ENCODE assay signal across 9 mouse cellular contexts in the genomic region with DNA sequence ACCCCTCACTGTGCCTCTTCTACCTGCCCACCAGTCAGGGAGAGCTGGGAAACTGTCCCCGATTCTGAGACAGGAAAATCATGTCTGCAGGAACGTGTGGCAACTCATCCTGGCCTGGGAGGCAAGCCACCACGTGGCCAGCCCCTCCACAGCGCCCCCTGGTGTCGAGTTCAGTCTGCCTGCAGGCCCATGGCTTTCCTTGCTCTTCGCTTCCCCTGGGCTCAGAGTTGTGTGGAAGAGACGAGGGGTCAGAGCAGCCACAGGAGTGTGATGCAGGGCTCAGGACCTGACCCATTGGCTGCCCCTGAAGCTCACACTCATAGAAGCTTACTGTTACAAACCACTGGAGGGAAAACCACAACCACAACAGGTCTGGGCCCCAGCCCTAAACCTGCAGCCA. TPM values are rescaled to one million over a fixed set of nuclear protein-coding genes. Genes with fewer than 3 reads are reported as not detected.
DNase-seq lines count a peak whose midpoint lies in the region; ATAC-seq and TF ChIP-seq lines count a peak whose summit lies in the region.
"Had no signal": no experiment of that assay in that cellular context is flagged by ENCODE, and none has a peak within 500 bp of the region (broad histone marks: within the 10 kb centered on the region; RNA-seq: fewer than 3 reads in every experiment).

No protein-coding gene starts in this region.

- H3K36me3 ChIP-seq in kidney, postnatal 0 days (ENCODE audit: insufficient read depth, low read length) = 0 out of 2 replicates have a peak, but pooled peaks cover 4% of the 10 kb centered on the region
- peaks cover under 1% of the 10 kb centered on the region; the same call in 1 of the 2 replicates for H3K36me3 ChIP-seq in kidney, embryonic 16.5 days (ENCODE audit: insufficient read depth, low read length)
- no peaks in the 10 kb centered on the region for H3K36me3 ChIP-seq in midbrain, embryonic 14.5 days (ENCODE audit: control insufficient read depth, insufficient read depth, low read length)
- peaks cover 9% of the 10 kb centered on the region; the same call in 1 of the 2 replicates for H3K36me3 ChIP-seq in stomach, postnatal 0 days (ENCODE audit: control insufficient read depth, insufficient read depth, low read length)

- H3K4me1 ChIP-seq in kidney, postnatal 0 days (replicated peaks; ENCODE audit: insufficient read depth, low read length) = no peaks in the 10 kb centered on the region
- H3K4me1 ChIP-seq in kidney, embryonic 16.5 days (ENCODE audit: insufficient read depth, low read length) = peaks cover 5% of the 10 kb centered on the region; the same call in 1 of the 2 replicates
- peaks cover 2% of the 10 kb centered on the region; the same call in 1 of the 2 replicates for H3K4me1 ChIP-seq in midbrain, embryonic 14.5 days (ENCODE audit: control insufficient read depth, insufficient read depth, low read length)
- 0 out of 2 replicates have a peak, but pooled peaks cover 2% of the 10 kb centered on the region for H3K4me1 ChIP-seq in stomach, postnatal 0 days (replicated peaks; ENCODE audit: control insufficient read depth, insufficient read depth)

- WGBS in kidney, postnatal 0 days = 21% methylated on average over 7 of the region's 7 CpGs
- WGBS in kidney, embryonic 16.5 days = 21% methylated on average over 7 of the region's 7 CpGs
- WGBS in midbrain, embryonic 14.5 days = 15% methylated on average over 7 of the region's 7 CpGs
- WGBS in stomach, postnatal 0 days = 22% methylated on average over 7 of the region's 7 CpGs

- TF ChIP-seq EP300 in stomach, postnatal 0 days (optimal IDR thresholded peaks at IDR 0.05) = no peak

- H3K27ac ChIP-seq in kidney, postnatal 0 days = no peak overlapping the region
- no peak overlapping the region for H3K27ac ChIP-seq in kidney, embryonic 16.5 days (ENCODE audit: low read length)
- no peak overlapping the region for H3K27ac ChIP-seq in midbrain, embryonic 14.5 days (replicated peaks; ENCODE audit: low read depth, low read length)
- H3K27ac ChIP-seq in stomach, postnatal 0 days (replicated peaks) = no peak overlapping the region
- H3K27ac ChIP-seq: embryonic facial prominence, embryonic 15.5 days had no signal

- no peaks in the 10 kb centered on the region for H3K9me3 ChIP-seq in kidney, postnatal 0 days (replicated peaks; ENCODE audit: low read length)
- no peaks in the 10 kb centered on the region for H3K9me3 ChIP-seq in kidney, embryonic 16.5 days (ENCODE audit: low read length)
- H3K9me3 ChIP-seq in midbrain, embryonic 14.5 days (ENCODE audit: control insufficient read depth, low read length) = no peaks in the 10 kb centered on the region
- H3K9me3 ChIP-seq in stomach, postnatal 0 days (ENCODE audit: control insufficient read depth, low read length) = no peaks in the 10 kb centered on the region
- H3K9me3 ChIP-seq: embryonic facial prominence, embryonic 15.5 days had no signal

- DNase-seq in kidney, postnatal 0 days (ENCODE audit: low spot score) = peak; percentile 68
- DNase-seq in adrenal gland, adult 18-20 months (ENCODE audit: low spot score in 2 of 2) = peak; percentile 87 to 90
- peak; percentile 78 for DNase-seq in embryo, embryonic 10.5 days (ENCODE audit: low spot score)
- peak; percentile 50 to 69 for DNase-seq in heart, adult 9 months (ENCODE audit: low spot score in 2 of 2)
- DNase-seq in layer of hippocampus, postnatal 36 days = peak; percentile 59 to 71
- DNase-seq in midbrain, embryonic 14.5 days = peak; percentile 73
- peak; percentile 86 for DNase-seq in stomach, postnatal 0 days (ENCODE audit: low spot score)

- ATAC-seq in kidney, postnatal 0 days (replicated peaks; ENCODE audit: low FRiP score, low read depth) = no peak; the same call in 1 of the 2 replicates
- ATAC-seq in kidney, embryonic 16.5 days (ENCODE audit: low FRiP score, low TSS enrichment) = no peak
- ATAC-seq in midbrain, embryonic 14.5 days (ENCODE audit: low FRiP score, low TSS enrichment) = no peak
- peak; percentile 60 for ATAC-seq in stomach, postnatal 0 days (ENCODE audit: low FRiP score, low TSS enrichment)

- H3K27me3 ChIP-seq in kidney, postnatal 0 days (ENCODE audit: insufficient read depth, low read length) = no peaks in the 10 kb centered on the region
- H3K27me3 ChIP-seq in kidney, embryonic 16.5 days (ENCODE audit: insufficient read depth, low read length) = no peaks in the 10 kb centered on the region
- no peaks in the 10 kb centered on the region for H3K27me3 ChIP-seq in midbrain, embryonic 14.5 days (ENCODE audit: control insufficient read depth, insufficient read depth, low read length)
- no peaks in the 10 kb centered on the region for H3K27me3 ChIP-seq in stomach, postnatal 0 days (ENCODE audit: control insufficient read depth, insufficient read depth, low read length)
- H3K27me3 ChIP-seq: embryonic facial prominence, embryonic 15.5 days had no signal

- no peak overlapping the region for H3K4me3 ChIP-seq in kidney, postnatal 0 days (replicated peaks; ENCODE audit: low read depth, low read length)
- H3K4me3 ChIP-seq in kidney, embryonic 16.5 days (ENCODE audit: low read length) = no peak overlapping the region
- no peak overlapping the region for H3K4me3 ChIP-seq in midbrain, embryonic 14.5 days (replicated peaks; ENCODE audit: low read depth, low read length)
- no peak overlapping the region for H3K4me3 ChIP-seq in stomach, postnatal 0 days (ENCODE audit: low read depth, low read length)
- H3K4me3 ChIP-seq: embryonic facial prominence, embryonic 15.5 days had no signal

- H3K4me2 ChIP-seq in kidney, postnatal 0 days (ENCODE audit: low read length) = no peak overlapping the region
- no peak overlapping the region for H3K4me2 ChIP-seq in kidney, embryonic 16.5 days (replicated peaks; ENCODE audit: low read depth, low read length)
- no peak overlapping the region for H3K4me2 ChIP-seq in midbrain, embryonic 14.5 days (ENCODE audit: low read length)
- H3K4me2 ChIP-seq in stomach, postnatal 0 days (replicated peaks; ENCODE audit: low read depth) = no peak overlapping the region
- H3K4me2 ChIP-seq: embryonic facial prominence, embryonic 15.5 days had no signal

- TF ChIP-seq CTCF in kidney, postnatal 0 days (IDR thresholded peaks at IDR 0.05; ENCODE audit: low read depth) = peak; percentile 92
- TF ChIP-seq CTCF in stomach, postnatal 0 days (IDR thresholded peaks at IDR 0.05; ENCODE audit: low read depth) = peak; percentile 95

- no peak overlapping the region for H3K9ac ChIP-seq in kidney, postnatal 0 days (ENCODE audit: low read depth, low read length)
- H3K9ac ChIP-seq in kidney, embryonic 16.5 days (replicated peaks; ENCODE audit: low read length) = no peak overlapping the region
- H3K9ac ChIP-seq in midbrain, embryonic 14.5 days (replicated peaks; ENCODE audit: low read length) = no peak overlapping the region
- H3K9ac ChIP-seq in stomach, postnatal 0 days (ENCODE audit: low read length) = no peak overlapping the region
- H3K9ac ChIP-seq: embryonic facial prominence, embryonic 15.5 days had no signal

RNA-seq across cellular contexts. Expression of gene Prkcd, which starts 13.5 kb away (rescaled TPM):
- polyA plus RNA-seq in kidney, postnatal 0 days (2015; fragmentation: Nextera tagmentation; extraction: Ambion mirVana) = 44.9 and 46.9 TPM in 2 replicates
- 48.9 and 52.4 TPM in 2 replicates for polyA plus RNA-seq in kidney, embryonic 16.5 days (2015; fragmentation: Nextera tagmentation; extraction: Ambion mirVana)
- total RNA-seq in adrenal gland, adult 18-20 months (2021) = 100 to 1,000 TPM; 123 to 353 TPM
- total RNA-seq in layer of hippocampus, postnatal 36 days (2021) = 10 to 100 TPM; 33.5 to 38.1 TPM
- polyA plus RNA-seq in midbrain, embryonic 14.5 days (2014; fragmentation: Nextera tagmentation; extraction: Ambion mirVana) = 10.6 and 12.8 TPM in 2 replicates
- polyA plus RNA-seq in stomach, postnatal 0 days (2015; fragmentation: Nextera tagmentation; extraction: Ambion mirVana) = 62.8 and 72.3 TPM in 2 replicates

RNA-seq across cellular contexts. Expression of gene Rft1, which starts 41.6 kb away (rescaled TPM):
- polyA plus RNA-seq in kidney, postnatal 0 days (2015; fragmentation: Nextera tagmentation; extraction: Ambion mirVana) = 14.0 and 17.1 TPM in 2 replicates
- 19.6 and 20.3 TPM in 2 replicates for polyA plus RNA-seq in kidney, embryonic 16.5 days (2015; fragmentation: Nextera tagmentation; extraction: Ambion mirVana)
- 10 to 100 TPM; 20.8 to 35.3 TPM for total RNA-seq in adrenal gland, adult 18-20 months (2021)
- total RNA-seq in layer of hippocampus, postnatal 36 days (2021) = 10 to 100 TPM; 11.2 to 12.7 TPM
- 7.7 and 10.3 TPM in 2 replicates for polyA plus RNA-seq in midbrain, embryonic 14.5 days (2014; fragmentation: Nextera tagmentation; extraction: Ambion mirVana)
- polyA plus RNA-seq in stomach, postnatal 0 days (2015; fragmentation: Nextera tagmentation; extraction: Ambion mirVana) = 12.1 and 12.3 TPM in 2 replicates
